Mouse (Mus musculus) liver, embryonic 11.5 days (tissue): ENCODE results near the gene Mst1r. TPM values are rescaled to one million over a fixed set of nuclear protein-coding genes. Genes with fewer than 3 reads are reported as not detected.

ENCODE experiments used
- ATAC-seq: fragments of 200-750 bp; cut with Nextera tagmentation; replicated peaks from 2 replicates; pipeline ENCODE4 v1.8.0; 2017; ENCODE audit warnings: moderate number of reproducible peaks, mild to moderate bottlenecking, moderate TSS enrichment, moderate library complexity; ENCODE audit not compliant: low FRiP score
- DNase-seq: peaks from one replicate; pipeline ENCODE4 v3.0.0-alpha.2; 2017; ENCODE audit warnings: low spot score
- H3K27ac ChIP-seq: fragments of 300-500 bp; sonication (generic); 2 replicates; pipeline ENCODE4 v1.5.1; 2014; ENCODE audit warnings: mild to moderate bottlenecking, low read depth, low read length, control low read depth
- H3K27me3 ChIP-seq: fragments of 300-500 bp; sonication (generic); replicated peaks from 2 replicates; pipeline ENCODE4 v1.6.1; 2014; ENCODE audit warnings: low read length, mixed read lengths; ENCODE audit not compliant: control insufficient read depth, insufficient read depth
- H3K36me3 ChIP-seq: fragments of 300-500 bp; sonication (generic); 2 replicates; pipeline ENCODE4 v1.6.1; 2014; ENCODE audit warnings: mild to moderate bottlenecking, low read length, moderate library complexity, mixed read lengths; ENCODE audit not compliant: control insufficient read depth, insufficient read depth
- H3K4me1 ChIP-seq: fragments of 300-500 bp; sonication (generic); replicated peaks from 2 replicates; pipeline ENCODE4 v1.6.1; 2014; ENCODE audit warnings: low read length, mixed read lengths; ENCODE audit not compliant: control insufficient read depth, insufficient read depth
- H3K4me2 ChIP-seq: fragments of 300-500 bp; sonication (generic); 2 replicates; pipeline ENCODE4 v1.6.1; 2014; ENCODE audit warnings: mild to moderate bottlenecking, control low read depth, moderate library complexity
- H3K4me3 ChIP-seq: fragments of 300-500 bp; sonication (generic); 2 replicates; pipeline ENCODE4 v1.5.1; 2014; ENCODE audit warnings: low read depth, low read length, control low read depth
- H3K9ac ChIP-seq: fragments of 300-500 bp; sonication (generic); 2 replicates; pipeline ENCODE4 v1.6.1; 2014; ENCODE audit warnings: low read depth, low read length, control low read depth
- H3K9me3 ChIP-seq: fragments of 300-500 bp; sonication (generic); 2 replicates; pipeline ENCODE4 v1.6.1; 2016; ENCODE audit warnings: low read length, inconsistent platforms, mixed read lengths; ENCODE audit not compliant: control insufficient read depth
- WGBS: fragments of 180-500 bp; shearing (Covaris S2); extraction: QIAGEN DNeasy Blood & Tissue Kit; methylation state at CpG from one replicate; pipeline ENCODE4 v1.1.7; 2014; 5-methylcytosine and 5-hydroxymethylcytosine counted together
- polyA plus RNA-seq: library from polyadenylated mRNA; unstranded; fragments of >200 nt; fragmentation: Nextera tagmentation; extraction: Ambion mirVana; gene quantifications from 2 replicates; pipeline ENCODE4 v1.2.1, GENCODE M21; 2014

Mst1r gene
- polyA plus RNA-seq, 1 experiment from 2014 or later = 1.3 TPM

- DNase-seq = no peak
- H3K4me1 ChIP-seq = peaks cover 9% of the 10 kb centered on the region
- H3K4me3 ChIP-seq = peak overlapping the region; percentile 81
- H3K27me3 ChIP-seq = peaks cover 2% of the 10 kb centered on the region; the same call in 1 of the 2 replicates
- WGBS = 0% methylated on average over 18 of the region's 18 CpGs
- H3K4me2 ChIP-seq = peak overlapping the region; percentile 92
- no peaks in the 10 kb centered on the region for H3K9me3 ChIP-seq
- H3K36me3 ChIP-seq = no peaks in the 10 kb centered on the region
- peak; percentile 68 for ATAC-seq
- H3K27ac ChIP-seq = peak overlapping the region; percentile 34; the same call in 1 of the 2 replicates
- H3K9ac ChIP-seq = peak overlapping the region; percentile 77
These were observed 18.3 kb upstream of the Mst1r start for GRCm38 (mm10) chr9:107888267-107888850.

- Histone ChIP-seq H3K9ac (no peak overlapping the region), H3K27me3 (peaks cover 2% of the 10 kb centered on the region; the same call in 1 of the 2 replicates), H3K9me3 (no peaks in the 10 kb centered on the region), H3K36me3 (no peaks in the 10 kb centered on the region), H3K4me2 (no peak overlapping the region), H3K27ac (no peak overlapping the region), H3K4me3 (no peak overlapping the region), H3K4me1 (peaks cover 9% of the 10 kb centered on the region)
- WGBS = 73% methylated on average over 6 of the region's 6 CpGs
- DNase-seq = no peak
- ATAC-seq = no peak
These were observed 16.4 kb upstream of the Mst1r start for GRCm38 (mm10) chr9:107890260-107890659.

- peaks cover 2% of the 10 kb centered on the region; the same call in 1 of the 2 replicates for H3K27me3 ChIP-seq
- no peak overlapping the region for H3K9ac ChIP-seq
- 91% methylated on average over 1 of the region's 1 CpGs for WGBS
- H3K9me3 ChIP-seq = no peaks in the 10 kb centered on the region
- DNase-seq (no peak), ATAC-seq (no peak)
- H3K4me2 ChIP-seq = no peak overlapping the region
- H3K4me3 ChIP-seq = no peak overlapping the region
- H3K27ac ChIP-seq = no peak overlapping the region
- H3K36me3 ChIP-seq = no peaks in the 10 kb centered on the region
- H3K4me1 ChIP-seq = peaks cover 9% of the 10 kb centered on the region
These were observed 15.7 kb upstream of the Mst1r start for GRCm38 (mm10) chr9:107891023-107891422.

GRCm38 (mm10) chr9:107898563-107898962 lies 8.1 kb upstream of the Mst1r start:
- Histone ChIP-seq H3K4me2 (no peak overlapping the region), H3K9me3 (no peaks in the 10 kb centered on the region), H3K27me3 (peaks cover 5% of the 10 kb centered on the region), H3K36me3 (no peaks in the 10 kb centered on the region), H3K9ac (no peak overlapping the region), H3K27ac (no peak overlapping the region), H3K4me1 (0 out of 2 replicates have a peak, but pooled peaks cover 2% of the 10 kb centered on the region), H3K4me3 (no peak overlapping the region)
- DNase-seq (no peak), ATAC-seq (no peak)
- 87% methylated on average over 10 of the region's 10 CpGs for WGBS

GRCm38 (mm10) chr9:107899855-107900254 lies 6.8 kb upstream of the Mst1r start:
- Histone ChIP-seq H3K27me3 (peaks cover 5% of the 10 kb centered on the region), H3K9ac (no peak overlapping the region), H3K4me2 (no peak overlapping the region), H3K9me3 (no peaks in the 10 kb centered on the region), H3K4me3 (no peak overlapping the region), H3K4me1 (0 out of 2 replicates have a peak, but pooled peaks cover 2% of the 10 kb centered on the region), H3K36me3 (no peaks in the 10 kb centered on the region), H3K27ac (no peak overlapping the region)
- no peak for DNase-seq
- 69% methylated on average over 12 of the region's 12 CpGs for WGBS
- ATAC-seq = no peak

GRCm38 (mm10) chr9:107900840-107901626 lies 5.6 kb upstream of the Mst1r start:
- Histone ChIP-seq H3K27me3 (peaks cover 5% of the 10 kb centered on the region), H3K9me3 (no peaks in the 10 kb centered on the region), H3K4me3 (peak overlapping the region; percentile 9), H3K4me1 (peaks cover 2% of the 10 kb centered on the region; the same call in 1 of the 2 replicates), H3K4me2 (peak overlapping the region; percentile 53), H3K9ac (no peak overlapping the region), H3K36me3 (no peaks in the 10 kb centered on the region), H3K27ac (no peak overlapping the region)
- ATAC-seq (no peak), DNase-seq (peak; percentile 75)
- WGBS = 15% methylated on average over 44 of the region's 44 CpGs

- Histone ChIP-seq H3K9ac (no peak overlapping the region), H3K4me1 (peaks cover 8% of the 10 kb centered on the region), H3K27ac (no peak overlapping the region), H3K36me3 (no peaks in the 10 kb centered on the region), H3K4me2 (peak overlapping the region; percentile 53), H3K4me3 (peak overlapping the region; percentile 9), H3K27me3 (peaks cover 5% of the 10 kb centered on the region), H3K9me3 (no peaks in the 10 kb centered on the region)
- ATAC-seq (no peak), DNase-seq (no peak)
- 25% methylated on average over 17 of the region's 17 CpGs for WGBS
These were observed 5.1 kb upstream of the Mst1r start for GRCm38 (mm10) chr9:107901627-107901914.

- peaks cover 26% of the 10 kb centered on the region for H3K4me1 ChIP-seq
These were observed 1.9 kb upstream of the Mst1r start for GRCm38 (mm10) chr9:107904726-107905125.

More at GRCm38 (mm10) chr9:107904726-107905125, 1.9 kb upstream of the Mst1r start:
- H3K9me3 ChIP-seq = no peaks in the 10 kb centered on the region
- H3K27ac ChIP-seq = no peak overlapping the region
- H3K9ac ChIP-seq = no peak overlapping the region
- WGBS = 6% methylated on average over 4 of the region's 4 CpGs
- DNase-seq (peak; percentile 81), ATAC-seq (peak; percentile 55)
- H3K4me3 ChIP-seq = no peak overlapping the region
- H3K27me3 ChIP-seq = peaks cover 8% of the 10 kb centered on the region
- no peak overlapping the region for H3K4me2 ChIP-seq
- no peaks in the 10 kb centered on the region for H3K36me3 ChIP-seq
